Mouse (Mus musculus): ENCODE measurements around the gene Gm16223. TPM values are rescaled to one million over a fixed set of nuclear protein-coding genes. Genes with fewer than 3 reads are reported as not detected.

Gm16223 gene
- polyA plus RNA-seq, 1 experiment from 2014 or later, result not detected

DNA sequence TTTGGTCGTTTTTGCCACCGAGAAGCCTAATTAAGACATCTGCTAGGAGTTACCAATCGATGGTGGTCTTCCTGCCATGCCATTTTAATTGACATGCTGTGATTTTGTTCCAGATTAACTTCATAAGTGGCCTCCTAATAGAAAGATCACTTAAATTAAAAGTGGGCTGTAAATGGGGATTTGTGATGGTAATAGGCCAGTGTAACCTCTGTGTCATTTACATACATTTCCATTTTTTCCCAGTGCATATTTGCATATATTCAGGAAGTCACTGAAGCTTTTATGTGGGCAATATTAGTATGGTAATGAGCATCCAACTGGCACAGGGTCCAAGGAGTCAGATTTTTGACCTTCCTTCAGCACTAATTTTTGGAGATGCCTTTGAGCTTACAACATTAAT is 130.7 kb downstream of the Gm16223 start:
- WGBS, result 19% methylated on average over 3 of the region's 3 CpGs
- Histone ChIP-seq H3K9me3 (replicated peaks; ENCODE audit: control insufficient read depth, low read length, poor library complexity, severe bottlenecking) (no peaks in the 10 kb centered on the region), H3K4me2 (ENCODE audit: low read length) (no peak overlapping the region), H3K9ac (ENCODE audit: low read depth, low read length) (no peak overlapping the region), H3K27me3 (ENCODE audit: control insufficient read depth, insufficient read depth, low read depth, low read length) (no peaks in the 10 kb centered on the region), H3K36me3 (ENCODE audit: control insufficient read depth, insufficient read depth, low read length) (no peaks in the 10 kb centered on the region), H3K4me1 (ENCODE audit: control insufficient read depth, insufficient read depth, low read length) (no peaks in the 10 kb centered on the region), H3K27ac (ENCODE audit: low read length) (no peak overlapping the region), H3K4me3 (ENCODE audit: low read depth, low read length) (no peak overlapping the region)
- ATAC-seq, result no peak

- Histone ChIP-seq H3K36me3 (ENCODE audit: control insufficient read depth, insufficient read depth, low read length) (no peaks in the 10 kb centered on the region), H3K9ac (ENCODE audit: low read depth, low read length) (no peak overlapping the region), H3K9me3 (replicated peaks; ENCODE audit: control insufficient read depth, low read length, poor library complexity, severe bottlenecking) (no peaks in the 10 kb centered on the region), H3K4me3 (ENCODE audit: low read depth, low read length) (no peak overlapping the region), H3K4me1 (ENCODE audit: control insufficient read depth, insufficient read depth, low read length) (peaks cover 8% of the 10 kb centered on the region; the same call in 1 of the 2 replicates), H3K27me3 (ENCODE audit: control insufficient read depth, insufficient read depth, low read depth, low read length) (no peaks in the 10 kb centered on the region), H3K27ac (ENCODE audit: low read length) (no peak overlapping the region), H3K4me2 (ENCODE audit: low read length) (no peak overlapping the region)
- 47% methylated on average over 3 of the region's 3 CpGs for WGBS
- ATAC-seq, result peak; percentile 48; the same call in 1 of the 2 replicates
These were observed 139.8 kb downstream of the Gm16223 start for GRCm38 (mm10) chr5:42207456-42208122.

GRCm38 (mm10) chr5:42211554-42212338 is 144.0 kb downstream of the Gm16223 start:
- WGBS, result 19% methylated on average over 4 of the region's 4 CpGs
- Histone ChIP-seq H3K27me3 (ENCODE audit: control insufficient read depth, insufficient read depth, low read depth, low read length) (no peaks in the 10 kb centered on the region), H3K4me2 (ENCODE audit: low read length) (no peak overlapping the region), H3K9ac (ENCODE audit: low read depth, low read length) (no peak overlapping the region), H3K27ac (ENCODE audit: low read length) (no peak overlapping the region), H3K4me1 (ENCODE audit: control insufficient read depth, insufficient read depth, low read length) (peaks cover 8% of the 10 kb centered on the region; the same call in 1 of the 2 replicates), H3K4me3 (ENCODE audit: low read depth, low read length) (no peak overlapping the region), H3K36me3 (ENCODE audit: control insufficient read depth, insufficient read depth, low read length) (no peaks in the 10 kb centered on the region), H3K9me3 (replicated peaks; ENCODE audit: control insufficient read depth, low read length, poor library complexity, severe bottlenecking) (no peaks in the 10 kb centered on the region)
- ATAC-seq, result peak; percentile 71

DNA sequence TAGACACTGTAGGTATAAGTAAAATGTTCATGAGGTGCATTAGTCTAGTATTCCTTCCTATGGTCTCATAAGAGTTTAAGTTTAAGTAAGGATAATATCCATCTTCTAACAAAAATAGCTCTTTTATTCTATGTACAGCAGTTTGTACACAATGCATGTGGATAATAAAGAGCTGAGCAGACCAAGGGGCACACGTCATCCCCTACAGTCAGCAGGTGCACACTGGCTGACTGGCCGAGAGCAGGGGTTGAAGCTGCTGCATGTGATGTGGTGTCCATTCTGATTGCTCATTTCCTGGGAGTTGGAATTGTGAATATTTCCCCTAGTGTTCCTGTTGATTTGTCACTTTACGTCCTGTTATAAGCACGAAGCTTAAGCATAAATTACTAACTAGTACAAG is 144.6 kb downstream of the Gm16223 start:
- Histone ChIP-seq H3K27me3 (ENCODE audit: control insufficient read depth, insufficient read depth, low read depth, low read length) (no peaks in the 10 kb centered on the region), H3K27ac (ENCODE audit: low read length) (no peak overlapping the region), H3K9ac (ENCODE audit: low read depth, low read length) (no peak overlapping the region), H3K9me3 (replicated peaks; ENCODE audit: control insufficient read depth, low read length, poor library complexity, severe bottlenecking) (no peaks in the 10 kb centered on the region), H3K4me1 (ENCODE audit: control insufficient read depth, insufficient read depth, low read length) (peaks cover 8% of the 10 kb centered on the region; the same call in 1 of the 2 replicates), H3K36me3 (ENCODE audit: control insufficient read depth, insufficient read depth, low read length) (no peaks in the 10 kb centered on the region), H3K4me3 (ENCODE audit: low read depth, low read length) (no peak overlapping the region), H3K4me2 (ENCODE audit: low read length) (no peak overlapping the region)
- 69% methylated on average over 4 of the region's 4 CpGs for WGBS
- ATAC-seq, result 0 out of 2 replicates have a peak, but pooled peaks have one; percentile 42

- Histone ChIP-seq H3K36me3 (ENCODE audit: control insufficient read depth, insufficient read depth, low read length) (no peaks in the 10 kb centered on the region), H3K4me1 (ENCODE audit: control insufficient read depth, insufficient read depth, low read length) (0 out of 2 replicates have a peak, but pooled peaks cover 2% of the 10 kb centered on the region), H3K4me3 (ENCODE audit: low read depth, low read length) (no peak overlapping the region), H3K4me2 (ENCODE audit: low read length) (no peak overlapping the region), H3K27ac (ENCODE audit: low read length) (no peak overlapping the region), H3K9ac (ENCODE audit: low read depth, low read length) (no peak overlapping the region), H3K27me3 (ENCODE audit: control insufficient read depth, insufficient read depth, low read depth, low read length) (no peaks in the 10 kb centered on the region), H3K9me3 (replicated peaks; ENCODE audit: control insufficient read depth, low read length, poor library complexity, severe bottlenecking) (no peaks in the 10 kb centered on the region)
- WGBS, result 70% methylated on average over 1 of the region's 1 CpGs
- ATAC-seq, result no peak
These were observed 157.1 kb downstream of the Gm16223 start for GRCm38 (mm10) chr5:42224840-42225239.

- no peaks in the 10 kb centered on the region for H3K9me3 ChIP-seq (replicated peaks; ENCODE audit: control insufficient read depth, low read length, poor library complexity, severe bottlenecking)
- no peak for ATAC-seq
- no peak overlapping the region for H3K9ac ChIP-seq (ENCODE audit: low read depth, low read length)
- no peak overlapping the region for H3K4me2 ChIP-seq (ENCODE audit: low read length)
- H3K4me1 ChIP-seq (ENCODE audit: control insufficient read depth, insufficient read depth, low read length), result 0 out of 2 replicates have a peak, but pooled peaks cover 2% of the 10 kb centered on the region
- 27% methylated on average over 2 of the region's 2 CpGs for WGBS
- no peak overlapping the region for H3K4me3 ChIP-seq (ENCODE audit: low read depth, low read length)
- H3K36me3 ChIP-seq (ENCODE audit: control insufficient read depth, insufficient read depth, low read length), result no peaks in the 10 kb centered on the region
- no peaks in the 10 kb centered on the region for H3K27me3 ChIP-seq (ENCODE audit: control insufficient read depth, insufficient read depth, low read depth, low read length)
- no peak overlapping the region for H3K27ac ChIP-seq (ENCODE audit: low read length)
These were observed 160.9 kb downstream of the Gm16223 start for GRCm38 (mm10) chr5:42228631-42229030.

DNA sequence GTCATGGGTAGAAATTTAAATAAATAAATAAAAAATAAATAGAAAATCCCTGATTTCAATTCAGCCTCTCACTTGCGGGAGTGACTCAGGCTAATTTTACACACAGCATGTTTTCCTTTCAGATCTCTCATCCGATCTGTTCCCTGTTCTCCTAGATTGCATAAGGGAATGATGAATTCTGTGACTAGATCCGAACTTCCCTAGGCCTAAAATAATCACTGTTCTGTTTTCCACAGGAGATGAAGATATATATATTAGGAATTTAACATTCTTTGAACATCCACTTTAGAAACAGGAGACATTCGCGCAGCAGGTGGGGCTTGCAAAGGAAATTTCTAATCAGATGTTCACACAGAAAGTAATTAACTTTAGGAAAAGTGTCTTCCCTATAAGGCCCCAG is 171.5 kb downstream of the Gm16223 start:
- H3K4me1 ChIP-seq (ENCODE audit: control insufficient read depth, insufficient read depth, low read length), result no peaks in the 10 kb centered on the region
- no peak overlapping the region for H3K9ac ChIP-seq (ENCODE audit: low read depth, low read length)
- H3K4me2 ChIP-seq (ENCODE audit: low read length), result no peak overlapping the region
- no peaks in the 10 kb centered on the region for H3K9me3 ChIP-seq (replicated peaks; ENCODE audit: control insufficient read depth, low read length, poor library complexity, severe bottlenecking)
- ATAC-seq, result no peak
- no peak overlapping the region for H3K27ac ChIP-seq (ENCODE audit: low read length)
- no peaks in the 10 kb centered on the region for H3K27me3 ChIP-seq (ENCODE audit: control insufficient read depth, insufficient read depth, low read depth, low read length)
- no peak overlapping the region for H3K4me3 ChIP-seq (ENCODE audit: low read depth, low read length)
- 70% methylated on average over 5 of the region's 5 CpGs for WGBS
- no peaks in the 10 kb centered on the region for H3K36me3 ChIP-seq (ENCODE audit: control insufficient read depth, insufficient read depth, low read length)

GRCm38 (mm10) chr5:42239806-42240205 is 172.0 kb downstream of the Gm16223 start:
- H3K4me3 ChIP-seq (ENCODE audit: low read depth, low read length), result no peak overlapping the region
- no peaks in the 10 kb centered on the region for H3K36me3 ChIP-seq (ENCODE audit: control insufficient read depth, insufficient read depth, low read length)
- no peak for ATAC-seq
- H3K4me1 ChIP-seq (ENCODE audit: control insufficient read depth, insufficient read depth, low read length), result no peaks in the 10 kb centered on the region
- H3K4me2 ChIP-seq (ENCODE audit: low read length), result no peak overlapping the region
- no peak overlapping the region for H3K27ac ChIP-seq (ENCODE audit: low read length)
- no peaks in the 10 kb centered on the region for H3K27me3 ChIP-seq (ENCODE audit: control insufficient read depth, insufficient read depth, low read depth, low read length)
- H3K9me3 ChIP-seq (replicated peaks; ENCODE audit: control insufficient read depth, low read length, poor library complexity, severe bottlenecking), result no peaks in the 10 kb centered on the region
- H3K9ac ChIP-seq (ENCODE audit: low read depth, low read length), result no peak overlapping the region

DNA sequence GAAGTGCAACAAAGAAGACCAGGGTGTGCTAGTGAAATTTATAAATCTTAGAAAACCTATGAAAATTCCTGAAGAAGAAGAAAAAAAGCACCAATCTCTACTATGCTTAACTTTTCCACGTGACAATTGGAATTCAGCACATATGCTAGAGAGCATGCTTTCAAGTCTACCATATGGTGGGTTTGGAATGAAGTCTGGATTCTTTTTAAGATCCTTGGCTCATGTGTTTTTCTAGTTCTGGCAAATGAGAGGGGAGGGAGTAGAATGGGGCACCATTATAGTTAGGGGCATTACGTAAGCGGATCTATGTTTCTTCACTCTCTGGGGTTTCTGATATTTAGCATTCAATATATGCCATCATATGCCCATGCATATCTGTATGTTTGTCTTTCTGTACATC is 182.6 kb downstream of the Gm16223 start:
- Histone ChIP-seq H3K4me1 (ENCODE audit: control insufficient read depth, insufficient read depth, low read length) (no peaks in the 10 kb centered on the region), H3K27me3 (ENCODE audit: control insufficient read depth, insufficient read depth, low read depth, low read length) (no peaks in the 10 kb centered on the region), H3K4me2 (ENCODE audit: low read length) (no peak overlapping the region), H3K36me3 (ENCODE audit: control insufficient read depth, insufficient read depth, low read length) (no peaks in the 10 kb centered on the region), H3K9me3 (replicated peaks; ENCODE audit: control insufficient read depth, low read length, poor library complexity, severe bottlenecking) (no peaks in the 10 kb centered on the region), H3K27ac (ENCODE audit: low read length) (no peak overlapping the region), H3K9ac (ENCODE audit: low read depth, low read length) (no peak overlapping the region), H3K4me3 (ENCODE audit: low read depth, low read length) (no peak overlapping the region)
- ATAC-seq, result no peak
- 92% methylated on average over 3 of the region's 3 CpGs for WGBS

Data from midbrain, embryonic 16.5 days (tissue).